Mouse (Mus musculus) neural tube, embryonic 10.5 days (tissue): ENCODE measurements around the gene Mindy4.

Experiments
- DNase-seq: peaks from one replicate; pipeline ENCODE4 v3.0.0-alpha.2; 2017; ENCODE audit warnings: low spot score; ENCODE audit errors: extremely low spot score

The Mindy4 gene

GRCm38 (mm10) chr6:55338934-55339825 lies 136.0 kb downstream of the Mindy4 start:
- DNase-seq, result no peak

- DNase-seq, result no peak
Measured at GRCm38 (mm10) chr6:55341688-55342087, 138.5 kb downstream of the Mindy4 start.

- DNase-seq, result no peak
Measured at GRCm38 (mm10) chr6:55342328-55342727, 139.1 kb downstream of the Mindy4 start.

GRCm38 (mm10) chr6:55343446-55343845 lies 140.3 kb downstream of the Mindy4 start:
- no peak for DNase-seq

- no peak for DNase-seq
Measured at GRCm38 (mm10) chr6:55344291-55345016, 141.3 kb downstream of the Mindy4 start.

GRCm38 (mm10) chr6:55345264-55345663 lies 142.1 kb downstream of the Mindy4 start:
- no peak for DNase-seq

GRCm38 (mm10) chr6:55346491-55346890 lies 143.3 kb downstream of the Mindy4 start:
- DNase-seq, result no peak

- no peak for DNase-seq
Measured at GRCm38 (mm10) chr6:55347711-55348571, 144.8 kb downstream of the Mindy4 start.

GRCm38 (mm10) chr6:55349231-55349630 lies 146.0 kb downstream of the Mindy4 start:
- no peak for DNase-seq

- DNase-seq, result no peak
Measured at GRCm38 (mm10) chr6:55350383-55350952, 147.3 kb downstream of the Mindy4 start.

- no peak for DNase-seq
Measured at GRCm38 (mm10) chr6:55351712-55352111, 148.5 kb downstream of the Mindy4 start.

GRCm38 (mm10) chr6:55353711-55354445 lies 150.7 kb downstream of the Mindy4 start:
- no peak for DNase-seq

- DNase-seq, result no peak
Measured at GRCm38 (mm10) chr6:55354456-55355117, 151.4 kb downstream of the Mindy4 start.

GRCm38 (mm10) chr6:55355575-55355974 lies 152.4 kb downstream of the Mindy4 start:
- DNase-seq, result no peak

GRCm38 (mm10) chr6:55356017-55356703 lies 153.0 kb downstream of the Mindy4 start:
- DNase-seq, result no peak

GRCm38 (mm10) chr6:55356976-55357635 lies 153.9 kb downstream of the Mindy4 start:
- no peak for DNase-seq

GRCm38 (mm10) chr6:55357636-55358031 lies 154.5 kb downstream of the Mindy4 start:
- no peak for DNase-seq

- peak; percentile 30 for DNase-seq
Measured at GRCm38 (mm10) chr6:55358731-55359143, 155.6 kb downstream of the Mindy4 start.

GRCm38 (mm10) chr6:55362663-55363062 lies 159.5 kb downstream of the Mindy4 start:
- DNase-seq, result no peak
